Mouse (Mus musculus): ENCODE measurements around the gene Tubgcp3.
A peak's percentile ranks its signal among the peaks of the same experiment; 100 is the strongest.

The Tubgcp3 gene

DNA sequence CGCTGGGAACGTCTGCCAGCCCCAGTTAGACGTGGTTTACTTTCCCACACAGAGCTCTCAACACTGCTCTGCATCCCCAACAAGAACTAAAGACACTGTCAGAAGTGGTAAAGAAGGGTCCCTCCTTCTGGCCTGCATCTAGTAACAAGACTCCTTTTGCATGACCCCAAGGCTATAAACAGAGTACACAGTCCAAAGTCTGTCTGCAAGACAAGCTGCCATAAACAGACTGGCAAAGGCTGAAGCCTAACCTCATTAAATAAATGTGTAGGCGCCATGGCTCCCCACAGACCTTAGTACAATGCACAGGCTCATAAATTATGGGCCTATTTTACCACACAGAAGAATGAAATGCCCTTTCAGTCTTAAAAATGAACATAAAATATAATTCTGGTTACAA, 21.6 kb downstream of the Tubgcp3 start:
- Histone ChIP-seq H3K36me3 (ENCODE audit: insufficient read depth, low read length) (peaks cover 89% of the 10 kb centered on the region), H3K9me3 (ENCODE audit: low read length) (no peaks in the 10 kb centered on the region), H3K4me1 (replicated peaks; ENCODE audit: low read depth, low read length) (peaks cover 12% of the 10 kb centered on the region), H3K27me3 (ENCODE audit: insufficient read depth, low read length) (no peaks in the 10 kb centered on the region), H3K4me3 (replicated peaks; ENCODE audit: low read length) (no peak overlapping the region)
- TF ChIP-seq POU5F1 (IDR thresholded peaks at IDR 0.05; ENCODE audit: borderline replicate concordance, low read length) (no peak), CTCF (conservative IDR thresholded peaks at IDR 0.05; ENCODE audit: low read length) (no peak), NANOG (IDR thresholded peaks at IDR 0.05; ENCODE audit: borderline replicate concordance, low read length) (no peak)

- TF ChIP-seq POU5F1 (IDR thresholded peaks at IDR 0.05; ENCODE audit: borderline replicate concordance, low read length) (no peak), NANOG (IDR thresholded peaks at IDR 0.05; ENCODE audit: borderline replicate concordance, low read length) (no peak), CTCF (conservative IDR thresholded peaks at IDR 0.05; ENCODE audit: low read length) (no peak)
- peaks cover 24% of the 10 kb centered on the region for H3K4me1 ChIP-seq (replicated peaks; ENCODE audit: low read depth, low read length)
- H3K27me3 ChIP-seq (ENCODE audit: insufficient read depth, low read length) = no peaks in the 10 kb centered on the region
- peaks cover 74% of the 10 kb centered on the region for H3K36me3 ChIP-seq (ENCODE audit: insufficient read depth, low read length)
- no peaks in the 10 kb centered on the region for H3K9me3 ChIP-seq (ENCODE audit: low read length)
- no peak overlapping the region for H3K4me3 ChIP-seq (replicated peaks; ENCODE audit: low read length)
Observed at GRCm38 (mm10) chr8:12648951-12649350, 23.1 kb downstream of the Tubgcp3 start.

GRCm38 (mm10) chr8:12646536-12646935, 25.5 kb downstream of the Tubgcp3 start:
- Histone ChIP-seq H3K4me1 (replicated peaks; ENCODE audit: low read depth, low read length) (peaks cover 31% of the 10 kb centered on the region), H3K4me3 (replicated peaks; ENCODE audit: low read length) (no peak overlapping the region), H3K36me3 (ENCODE audit: insufficient read depth, low read length) (peaks cover 55% of the 10 kb centered on the region), H3K9me3 (ENCODE audit: low read length) (no peaks in the 10 kb centered on the region), H3K27me3 (ENCODE audit: insufficient read depth, low read length) (no peaks in the 10 kb centered on the region)
- TF ChIP-seq NANOG (IDR thresholded peaks at IDR 0.05; ENCODE audit: borderline replicate concordance, low read length) (no peak), POU5F1 (IDR thresholded peaks at IDR 0.05; ENCODE audit: borderline replicate concordance, low read length) (no peak), CTCF (conservative IDR thresholded peaks at IDR 0.05; ENCODE audit: low read length) (no peak)

DNA sequence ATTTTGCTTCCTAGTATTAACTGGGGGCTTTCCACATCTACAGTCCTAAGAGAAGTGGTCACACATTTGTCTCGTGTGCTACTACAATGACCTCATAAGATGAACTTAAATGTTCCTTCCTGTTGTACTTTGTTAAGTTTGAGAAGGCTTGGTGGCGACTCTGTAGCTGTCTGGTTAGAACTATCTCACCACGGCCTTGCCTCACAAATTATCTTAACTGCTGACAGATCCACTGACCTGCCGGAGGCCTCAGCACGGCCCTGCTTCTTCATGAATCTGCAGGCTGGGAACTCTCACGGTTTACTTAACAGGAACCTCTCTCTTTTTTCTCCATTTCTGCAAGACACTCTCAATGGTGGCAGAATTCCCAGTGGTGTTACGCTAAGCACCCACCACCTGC, 27.2 kb downstream of the Tubgcp3 start:
- Histone ChIP-seq H3K27me3 (ENCODE audit: insufficient read depth, low read length) (no peaks in the 10 kb centered on the region), H3K4me3 (replicated peaks; ENCODE audit: low read length) (no peak overlapping the region), H3K36me3 (ENCODE audit: insufficient read depth, low read length) (peaks cover 56% of the 10 kb centered on the region), H3K4me1 (replicated peaks; ENCODE audit: low read depth, low read length) (peaks cover 31% of the 10 kb centered on the region), H3K9me3 (ENCODE audit: low read length) (no peaks in the 10 kb centered on the region)
- TF ChIP-seq POU5F1 (IDR thresholded peaks at IDR 0.05; ENCODE audit: borderline replicate concordance, low read length) (no peak), NANOG (IDR thresholded peaks at IDR 0.05; ENCODE audit: borderline replicate concordance, low read length) (no peak), CTCF (conservative IDR thresholded peaks at IDR 0.05; ENCODE audit: low read length) (no peak)

DNA sequence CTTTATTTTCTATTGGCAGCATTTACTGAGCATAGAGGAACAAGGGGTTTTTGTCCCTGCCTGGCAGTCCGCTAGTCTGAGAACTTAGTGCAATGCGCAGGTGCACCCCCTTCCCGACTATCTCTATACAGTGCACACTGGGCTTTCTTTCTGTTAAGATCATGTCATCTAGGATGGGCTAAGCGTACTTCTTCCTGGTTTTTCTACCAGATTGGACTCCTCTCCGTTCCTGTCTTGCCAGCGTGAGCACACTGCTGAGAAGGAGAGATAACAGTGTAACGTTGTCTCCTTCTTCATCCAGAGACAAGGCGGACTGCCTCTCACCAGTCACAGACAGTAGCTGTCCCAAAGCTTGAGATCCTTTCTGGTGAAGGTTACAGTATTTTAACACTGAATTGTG, 27.7 kb downstream of the Tubgcp3 start:
- no peak for TF ChIP-seq POU5F1 (IDR thresholded peaks at IDR 0.05; ENCODE audit: borderline replicate concordance, low read length)
- Histone ChIP-seq H3K4me1 (replicated peaks; ENCODE audit: low read depth, low read length) (peaks cover 31% of the 10 kb centered on the region), H3K36me3 (ENCODE audit: insufficient read depth, low read length) (peaks cover 56% of the 10 kb centered on the region), H3K27me3 (ENCODE audit: insufficient read depth, low read length) (no peaks in the 10 kb centered on the region), H3K9me3 (ENCODE audit: low read length) (no peaks in the 10 kb centered on the region), H3K4me3 (replicated peaks; ENCODE audit: low read length) (no peak overlapping the region)

- peaks cover 29% of the 10 kb centered on the region for H3K4me1 ChIP-seq (replicated peaks; ENCODE audit: low read depth, low read length)
- no peak overlapping the region for H3K4me3 ChIP-seq (replicated peaks; ENCODE audit: low read length)
- no peaks in the 10 kb centered on the region for H3K27me3 ChIP-seq (ENCODE audit: insufficient read depth, low read length)
- TF ChIP-seq POU5F1 (IDR thresholded peaks at IDR 0.05; ENCODE audit: borderline replicate concordance, low read length) = no peak
- TF ChIP-seq CTCF (conservative IDR thresholded peaks at IDR 0.05; ENCODE audit: low read length) = no peak
- no peak for TF ChIP-seq NANOG (IDR thresholded peaks at IDR 0.05; ENCODE audit: borderline replicate concordance, low read length)
- peaks cover 54% of the 10 kb centered on the region for H3K36me3 ChIP-seq (ENCODE audit: insufficient read depth, low read length)
- no peaks in the 10 kb centered on the region for H3K9me3 ChIP-seq (ENCODE audit: low read length)
Observed at GRCm38 (mm10) chr8:12641527-12641926, 30.5 kb downstream of the Tubgcp3 start.

- H3K27me3 ChIP-seq (ENCODE audit: insufficient read depth, low read length) = no peaks in the 10 kb centered on the region
Observed at GRCm38 (mm10) chr8:12638446-12638845, 33.6 kb downstream of the Tubgcp3 start.

DNA sequence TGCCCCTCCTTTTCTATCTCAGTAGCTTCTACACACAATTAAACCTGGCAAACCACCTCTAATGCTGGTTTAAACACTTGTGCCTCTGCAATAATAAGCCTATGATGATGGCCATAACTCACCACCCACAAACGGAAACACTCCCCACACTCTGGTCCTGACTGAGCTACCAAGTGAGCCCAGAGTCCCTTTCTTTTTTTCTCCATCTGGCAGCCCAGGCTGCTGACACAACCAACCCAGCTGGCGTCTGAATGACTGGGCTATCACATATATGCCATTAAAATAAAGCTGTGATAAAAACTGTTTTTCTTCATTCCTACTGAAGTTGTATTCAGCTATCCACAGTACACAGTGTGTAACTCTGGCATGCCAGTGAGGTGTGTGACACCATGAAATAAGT, 36.7 kb downstream of the Tubgcp3 start:
- H3K4me3 ChIP-seq (replicated peaks; ENCODE audit: low read length) = no peak overlapping the region
- no peaks in the 10 kb centered on the region for H3K9me3 ChIP-seq (ENCODE audit: low read length)
- TF ChIP-seq NANOG (IDR thresholded peaks at IDR 0.05; ENCODE audit: borderline replicate concordance, low read length) (no peak), POU5F1 (IDR thresholded peaks at IDR 0.05; ENCODE audit: borderline replicate concordance, low read length) (no peak), CTCF (conservative IDR thresholded peaks at IDR 0.05; ENCODE audit: low read length) (no peak)

More at GRCm38 (mm10) chr8:12638446-12638845, 33.6 kb downstream of the Tubgcp3 start:
- Histone ChIP-seq H3K4me3 (replicated peaks; ENCODE audit: low read length) (no peak overlapping the region), H3K36me3 (ENCODE audit: insufficient read depth, low read length) (peaks cover 73% of the 10 kb centered on the region), H3K4me1 (replicated peaks; ENCODE audit: low read depth, low read length) (peaks cover 4% of the 10 kb centered on the region; the same call in 1 of the 2 replicates), H3K9me3 (ENCODE audit: low read length) (no peaks in the 10 kb centered on the region)
- TF ChIP-seq CTCF (conservative IDR thresholded peaks at IDR 0.05; ENCODE audit: low read length) (no peak), NANOG (IDR thresholded peaks at IDR 0.05; ENCODE audit: borderline replicate concordance, low read length) (no peak), POU5F1 (IDR thresholded peaks at IDR 0.05; ENCODE audit: borderline replicate concordance, low read length) (no peak)

DNA sequence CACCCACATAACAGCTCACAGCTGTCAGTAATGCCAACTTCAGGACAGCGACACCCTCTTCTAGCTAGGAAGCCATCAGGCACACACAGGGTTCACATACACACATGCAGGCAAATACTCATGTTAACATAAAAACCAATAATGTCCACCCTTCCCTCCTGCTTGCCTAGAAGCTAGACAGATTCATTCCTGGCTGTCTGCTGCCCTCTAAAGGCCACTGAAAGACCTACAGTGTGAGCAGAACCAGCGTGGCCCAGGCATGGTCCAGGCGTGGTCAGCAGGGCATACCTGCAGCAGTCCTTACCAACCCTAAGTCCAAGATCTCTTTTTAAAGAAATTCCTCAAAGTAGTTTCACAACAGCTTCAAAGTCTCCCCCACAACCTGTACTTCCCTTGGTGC, 43.0 kb downstream of the Tubgcp3 start:
- TF ChIP-seq NANOG (IDR thresholded peaks at IDR 0.05; ENCODE audit: borderline replicate concordance, low read length) (no peak), CTCF (conservative IDR thresholded peaks at IDR 0.05; ENCODE audit: low read length) (peak; percentile 46), POU5F1 (IDR thresholded peaks at IDR 0.05; ENCODE audit: borderline replicate concordance, low read length) (no peak)
- H3K4me1 ChIP-seq (replicated peaks; ENCODE audit: low read depth, low read length) = peaks cover 3% of the 10 kb centered on the region; the same call in 1 of the 2 replicates

More for the DNA sequence above, 36.7 kb downstream of the Tubgcp3 start:
- Histone ChIP-seq H3K4me1 (replicated peaks; ENCODE audit: low read depth, low read length) (peaks cover 3% of the 10 kb centered on the region; the same call in 1 of the 2 replicates), H3K36me3 (ENCODE audit: insufficient read depth, low read length) (peaks cover 83% of the 10 kb centered on the region), H3K27me3 (ENCODE audit: insufficient read depth, low read length) (no peaks in the 10 kb centered on the region)

More for the DNA sequence above, 43.0 kb downstream of the Tubgcp3 start:
- H3K36me3 ChIP-seq (ENCODE audit: insufficient read depth, low read length) = peaks cover 65% of the 10 kb centered on the region
- no peak overlapping the region for H3K4me3 ChIP-seq (replicated peaks; ENCODE audit: low read length)
- H3K9me3 ChIP-seq (ENCODE audit: low read length) = no peaks in the 10 kb centered on the region
- H3K27me3 ChIP-seq (ENCODE audit: insufficient read depth, low read length) = no peaks in the 10 kb centered on the region

All from E14TG2a.4 (cell line).